Mouse (Mus musculus) Patski (cell line): Measurements from ENCODE around the gene BC005561. TPM values are rescaled to one million over a fixed set of nuclear protein-coding genes. Genes with fewer than 3 reads are reported as not detected.
"Not testable (repeated sequence)": the region's sequence is repeated elsewhere in the genome, so short reads cannot be mapped to it uniquely, and the experiment has no call there.

Experiments
- ATAC-seq: fragments of 100-300 bp; one replicate; pipeline ENCODE4 v1.8.0; 2021
- CTCF ChIA-PET: fragments of 350-600 bp; sonication (Branson Sonifier 250); formaldehyde crosslinking; loops from one replicate; lab custom pipeline; 2022; ENCODE audit warnings: inconsistent platforms; lab: Charles Lee
- POLR2A ChIA-PET: fragments of 350-600 bp; sonication (Branson Sonifier 250); formaldehyde crosslinking; loops from one replicate; lab custom pipeline; 2022; ENCODE audit warnings: antibody characterized with exemption, inconsistent platforms; lab: Charles Lee
- DNase-seq: peaks from one replicate; pipeline ENCODE4 v3.0.0-alpha.2; 2011; ENCODE audit warnings: low read depth, low spot score
- H3K27me3 ChIP-seq: fragments of 371-371 bp; one replicate; pipeline ENCODE4 v1.5.1; 2021
- CTCF ChIP-seq: fragments of 100-300 bp; IDR thresholded peaks from one replicate; pipeline ENCODE4 v1.5.1; 2021
- in situ Hi-C: fragments of 300-500 bp; cut with MboI; formaldehyde crosslinking; loops from 3 replicates; pipeline ENCODE4 v1.11.1; 2018; ENCODE audit warnings: low pct_unique_long_range_greater_than_20kb, mixed read lengths
- polyA plus RNA-seq: library from polyadenylated mRNA; unstranded; gene quantifications from one replicate; pipeline ENCODE4 v1.2.3, GENCODE M21; 2021

BC005561 gene
- polyA plus RNA-seq, 1 experiment from 2014 or later, result 5.2 TPM

DNA sequence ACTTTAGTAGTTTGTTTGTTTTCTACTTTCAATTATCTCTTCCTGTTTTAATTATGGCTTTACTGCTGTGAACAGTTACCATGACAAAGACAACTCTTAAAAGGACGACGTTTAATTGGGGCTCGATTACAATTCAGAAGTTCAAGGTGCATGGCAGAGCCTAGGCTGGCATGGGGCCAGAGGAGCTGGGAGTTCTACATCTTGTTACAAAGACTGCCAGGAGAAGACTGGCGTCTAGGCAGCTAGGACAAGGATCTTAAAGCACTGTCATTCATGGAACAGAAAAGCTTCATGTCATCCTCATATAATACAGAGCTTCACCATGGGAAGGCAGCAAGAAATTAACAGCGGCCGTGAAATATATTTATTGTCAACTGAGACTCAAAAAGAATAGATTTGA, 62.6 kb downstream of the BC005561 start:
- no peak for DNase-seq
- ATAC-seq, result no peak
- in situ Hi-C loops, result no loop called here

DNA sequence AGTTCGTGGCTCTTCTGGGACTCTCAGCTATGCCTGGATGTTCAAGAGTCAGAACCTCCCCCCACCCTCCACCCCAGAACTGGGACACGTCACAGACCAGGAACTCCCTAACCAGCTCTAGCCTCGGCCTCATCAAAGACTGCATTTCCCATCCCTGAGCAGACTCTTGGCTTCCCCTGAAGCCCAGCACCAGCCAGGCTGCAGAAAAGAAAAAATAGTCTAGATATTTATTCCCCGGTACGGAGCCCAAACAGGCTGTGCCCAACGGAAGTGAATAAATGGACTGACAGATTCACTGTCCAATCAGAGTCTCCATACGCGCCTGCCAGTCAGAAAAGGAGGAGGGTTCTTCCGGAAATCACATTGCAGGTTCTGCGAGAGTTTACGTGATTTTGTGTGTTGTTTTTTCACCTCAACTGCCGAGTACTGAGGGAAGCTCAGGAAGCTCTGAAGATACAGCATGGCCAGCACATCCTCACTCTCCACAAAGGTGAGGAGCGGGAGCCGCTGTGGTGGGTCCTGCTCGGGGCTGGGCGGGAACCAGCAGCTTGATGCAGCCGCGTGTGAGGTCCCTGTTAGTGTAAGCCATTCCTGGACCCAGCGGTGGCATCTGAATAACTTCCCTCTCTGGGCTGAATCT, 63.2 kb downstream of the BC005561 start:
- POLR2A ChIA-PET, in situ Hi-C loops, H3K27me3 ChIP-seq, CTCF ChIA-PET: not testable (repeated sequence)
- DNase-seq (peak; percentile 61), ATAC-seq (peak; percentile 99)

More for the DNA sequence above, 62.6 kb downstream of the BC005561 start:
- no peaks in the 10 kb centered on the region for H3K27me3 ChIP-seq
- no peak for TF ChIP-seq CTCF
- CTCF ChIA-PET, result no interaction called here
- POLR2A ChIA-PET, result no interaction called here

Other genes with a start within 250 kb of the BC005561 start
- not detected for gene Ibsp, start 209.2 kb upstream of the BC005561 start, polyA plus RNA-seq
- not detected for gene Mepe, start 183.0 kb upstream of the BC005561 start, polyA plus RNA-seq
- 39,380 TPM for gene Spp1, start 73.2 kb upstream of the BC005561 start, polyA plus RNA-seq
- 123 TPM for gene Pkd2, start 48.9 kb upstream of the BC005561 start, polyA plus RNA-seq